Mouse (Mus musculus): Measurements from ENCODE around the gene Rpl15. TPM values are rescaled to one million over a fixed set of nuclear protein-coding genes. Genes with fewer than 3 reads are reported as not detected.

Gene Rpl15
- polyA plus RNA-seq, 1 experiment: 90.0 TPM

DNA sequence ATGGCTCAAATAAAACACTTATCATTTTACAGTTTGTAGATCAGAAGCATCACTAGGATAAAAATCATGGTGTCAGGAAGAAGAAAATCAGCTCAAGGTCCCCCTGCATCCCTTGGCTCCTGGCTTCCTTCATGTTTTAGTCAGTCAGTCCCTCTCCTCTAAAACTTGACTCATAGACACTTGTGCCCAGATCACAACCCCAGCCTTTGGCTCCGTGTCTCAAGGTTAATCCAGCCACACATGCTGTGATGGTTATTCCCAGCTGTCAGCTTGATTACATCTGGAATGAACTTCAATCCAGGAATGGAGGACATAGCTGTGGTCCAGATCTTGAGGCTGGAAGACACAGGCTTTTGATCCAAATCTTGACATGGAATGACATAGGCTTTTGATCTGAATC lies 3.3 kb upstream of the Rpl15 start:
- no peak for TF ChIP-seq GATA1 (IDR thresholded peaks at IDR 0.05; ENCODE audit: low read length)

DNA sequence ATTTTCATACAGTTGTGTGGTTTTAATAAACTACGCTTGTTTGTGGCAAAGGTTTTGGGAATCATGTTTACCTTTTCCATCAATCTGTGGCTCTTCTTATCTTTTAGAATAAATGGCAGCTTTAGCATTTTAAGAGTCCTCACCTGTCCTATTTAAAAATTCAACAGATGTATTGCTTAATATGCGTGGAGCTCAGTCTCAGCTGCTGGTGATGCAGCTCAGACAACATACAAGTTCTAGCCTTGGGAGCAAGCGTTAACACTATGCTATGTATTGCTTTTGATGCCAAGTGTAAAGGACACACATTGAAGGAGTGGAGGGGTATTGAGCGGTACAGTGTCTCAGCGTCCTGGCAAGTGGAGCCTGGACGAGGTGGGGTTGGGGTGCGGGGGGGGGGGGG lies 475 bp upstream of the Rpl15 start:
- no peak for TF ChIP-seq GATA1 (IDR thresholded peaks at IDR 0.05; ENCODE audit: low read length)

DNA sequence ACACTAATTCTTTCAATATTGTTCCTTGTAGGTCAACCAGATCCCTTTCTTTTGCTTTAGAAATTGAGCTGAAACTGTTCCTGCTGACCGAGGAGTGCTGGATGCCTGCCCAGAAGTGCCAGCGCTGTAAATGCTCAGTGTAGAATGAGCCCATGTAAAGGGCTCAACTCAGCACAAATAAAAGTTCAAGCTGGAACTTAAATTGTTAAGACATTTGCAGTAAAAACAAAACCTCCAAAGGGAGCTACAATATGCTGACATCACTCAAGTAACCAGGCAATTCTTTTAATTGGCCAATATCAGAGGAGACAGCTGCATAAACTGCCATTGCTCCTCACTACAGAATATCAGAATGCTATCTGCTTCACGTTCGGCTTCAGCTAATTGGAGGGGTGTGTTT lies 7.8 kb downstream of the Rpl15 start:
- TF ChIP-seq GATA1 (IDR thresholded peaks at IDR 0.05; ENCODE audit: low read length): no peak

DNA sequence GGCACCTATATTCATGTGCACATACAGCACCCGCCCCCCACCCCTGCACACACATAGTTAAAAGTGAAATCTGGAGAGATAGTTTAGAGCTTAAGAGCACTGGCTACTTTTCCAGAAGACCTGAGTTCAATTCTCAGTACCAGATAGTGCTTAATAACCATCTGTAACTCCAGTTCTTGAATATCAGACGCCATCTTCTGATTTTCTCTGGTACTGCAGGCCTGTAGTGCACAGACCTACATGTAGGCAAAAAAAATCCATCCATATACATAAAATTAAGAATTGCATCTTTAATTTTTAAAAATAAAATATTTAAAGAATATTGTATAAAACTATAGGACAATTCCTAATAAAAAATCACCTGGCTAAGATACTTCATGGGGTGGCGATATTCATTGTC lies 10.0 kb downstream of the Rpl15 start:
- TF ChIP-seq GATA1 (IDR thresholded peaks at IDR 0.05; ENCODE audit: low read length): no peak

DNA sequence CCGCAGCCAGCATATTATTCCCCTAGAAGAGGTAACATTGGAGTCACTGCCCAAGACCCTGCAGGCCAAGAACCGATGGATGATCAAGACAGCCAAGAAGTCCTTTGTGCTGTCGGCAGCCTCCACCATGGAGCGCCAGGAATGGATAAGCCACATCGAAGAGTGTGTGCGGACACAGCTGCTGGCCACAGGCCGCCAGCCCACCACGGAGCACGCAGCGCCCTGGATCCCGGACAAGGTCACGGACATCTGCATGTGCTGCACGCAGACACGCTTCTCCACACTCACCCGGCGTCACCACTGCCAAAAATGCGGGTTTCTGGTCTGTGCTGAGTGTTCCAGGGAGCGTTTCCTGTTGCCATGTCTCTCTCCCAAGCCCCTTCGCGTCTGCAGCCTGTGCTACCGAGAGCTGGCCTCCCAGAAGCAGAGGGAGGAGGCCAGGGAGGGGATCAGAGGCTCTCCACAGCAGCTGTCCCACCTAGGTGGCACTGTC lies 28.5 kb downstream of the Rpl15 start:
- TF ChIP-seq GATA1 (IDR thresholded peaks at IDR 0.05; ENCODE audit: low read length): no peak

DNA sequence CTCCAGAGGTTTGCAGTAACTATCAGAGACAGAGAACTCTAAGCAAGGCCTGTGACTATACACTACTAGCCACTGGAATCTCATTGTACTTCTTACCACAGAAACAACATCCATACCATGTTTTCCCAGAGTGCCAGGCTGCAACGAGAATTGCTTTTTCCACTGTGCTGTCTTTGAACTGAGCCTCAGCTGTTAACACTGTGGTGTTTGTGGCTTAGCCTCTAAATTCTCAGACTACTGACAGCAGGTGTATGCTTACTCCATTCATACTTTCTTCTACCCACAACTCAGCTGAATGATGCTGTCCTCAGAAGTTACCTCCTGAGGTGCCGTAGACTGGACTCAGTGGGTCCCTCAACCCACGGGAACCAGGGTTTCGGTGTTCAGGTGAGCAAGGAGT lies 29.4 kb downstream of the Rpl15 start:
- TF ChIP-seq GATA1 (IDR thresholded peaks at IDR 0.05; ENCODE audit: low read length): no peak

DNA sequence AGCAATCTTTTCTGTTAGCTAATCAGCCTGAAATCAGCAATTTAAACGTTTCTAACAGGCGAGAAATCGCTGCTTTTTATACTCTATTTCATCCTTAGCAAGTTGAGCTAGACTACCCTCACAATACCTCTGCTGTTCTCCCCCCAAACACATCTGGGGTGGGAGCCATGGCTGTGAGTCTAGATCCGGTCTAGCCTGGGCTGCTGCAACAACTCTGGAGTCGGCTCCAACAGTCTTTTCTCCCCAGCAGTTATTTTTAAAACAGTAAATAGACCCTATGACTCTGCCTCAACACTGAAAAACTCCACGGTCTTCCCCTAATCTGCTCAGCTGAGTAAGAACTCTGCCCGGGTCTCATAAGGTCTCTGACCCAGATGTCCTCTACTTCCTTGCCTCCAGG lies 31.1 kb downstream of the Rpl15 start:
- no peak for TF ChIP-seq GATA1 (IDR thresholded peaks at IDR 0.05; ENCODE audit: low read length)

DNA sequence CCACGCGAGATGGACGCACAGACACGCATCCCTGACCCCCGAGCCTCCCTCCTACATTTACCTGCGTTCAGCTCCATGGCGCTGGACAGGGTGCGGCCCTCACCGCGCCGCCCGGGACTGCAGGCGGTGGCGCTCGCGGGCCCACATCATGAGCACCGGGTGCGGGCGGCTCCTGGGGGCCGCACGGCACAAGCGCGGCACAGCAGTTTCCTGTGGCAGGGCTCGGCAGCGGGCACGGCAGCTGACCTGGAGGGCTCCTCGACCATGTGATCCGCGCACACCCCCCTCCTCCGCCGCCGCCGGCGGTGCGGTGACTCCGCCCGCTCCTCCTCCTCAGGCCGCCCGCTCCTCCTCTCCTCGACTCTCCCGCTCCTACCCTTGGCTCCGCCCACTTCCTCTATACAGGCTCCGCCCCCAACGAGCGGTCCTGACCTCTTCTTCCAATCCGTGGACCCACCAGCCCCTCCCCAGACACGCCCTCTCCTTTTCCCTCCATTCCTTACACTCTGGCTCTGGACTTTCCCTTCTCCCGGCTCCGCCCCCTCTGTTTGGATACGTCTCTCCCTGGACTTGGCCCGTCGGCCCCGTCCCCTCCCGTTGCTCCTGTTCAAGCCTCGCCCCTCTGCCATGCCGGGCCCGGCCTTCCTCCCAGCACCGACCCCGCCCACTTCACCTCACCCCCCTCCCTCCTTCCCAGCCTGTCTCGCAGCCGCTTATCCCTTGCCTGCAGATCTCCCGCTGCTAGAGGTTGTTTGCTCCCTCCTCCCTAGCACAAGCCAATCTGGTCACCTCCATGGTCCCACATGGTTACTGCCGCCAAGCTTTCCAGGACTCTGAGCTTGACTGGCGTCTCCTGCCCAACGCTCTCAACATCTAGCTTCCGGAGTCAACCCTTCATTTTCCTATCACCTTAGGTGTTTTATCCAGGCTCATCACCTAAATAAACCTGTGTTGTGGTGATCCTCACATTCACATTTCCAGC lies 32.1 kb downstream of the Rpl15 start, which contains the start of gene Nr1d2:
Nr1d2 (minus strand) TSS at position 378 of the 982 bp plus-strand sequence.
- no peak for TF ChIP-seq GATA1 (IDR thresholded peaks at IDR 0.05; ENCODE audit: low read length)

DNA sequence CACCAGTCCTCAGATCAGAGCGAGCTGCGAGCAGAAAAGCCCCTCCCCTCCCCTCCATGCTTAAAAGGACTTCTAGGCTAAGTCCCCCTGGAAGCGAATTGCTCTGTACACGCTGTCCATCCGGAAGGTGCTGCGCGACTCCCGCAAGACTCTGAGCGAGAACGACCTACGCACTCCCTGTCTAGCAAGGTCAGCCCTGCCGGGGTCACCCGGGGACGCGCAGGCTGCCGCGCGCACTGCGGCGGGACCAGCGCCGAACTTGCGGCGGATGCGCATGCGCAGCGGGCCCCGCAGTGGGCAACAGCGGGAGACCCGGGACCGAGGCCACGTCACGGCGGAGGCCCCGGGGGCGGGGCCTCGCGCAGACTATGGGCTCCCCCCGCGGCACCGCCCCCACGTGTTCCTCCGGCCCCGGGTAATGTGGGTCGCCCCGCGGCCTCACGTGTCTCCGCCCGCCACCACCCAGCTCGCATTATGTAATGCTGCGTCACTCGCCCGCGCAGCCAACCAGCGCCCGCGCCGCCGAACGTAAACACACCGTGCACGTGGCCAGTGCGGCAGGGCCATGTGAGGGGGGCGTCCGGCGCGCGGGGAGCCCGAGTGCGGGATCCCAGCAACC lies 33.0 kb downstream of the Rpl15 start:
- TF ChIP-seq GATA1 (IDR thresholded peaks at IDR 0.05; ENCODE audit: low read length): no peak

DNA sequence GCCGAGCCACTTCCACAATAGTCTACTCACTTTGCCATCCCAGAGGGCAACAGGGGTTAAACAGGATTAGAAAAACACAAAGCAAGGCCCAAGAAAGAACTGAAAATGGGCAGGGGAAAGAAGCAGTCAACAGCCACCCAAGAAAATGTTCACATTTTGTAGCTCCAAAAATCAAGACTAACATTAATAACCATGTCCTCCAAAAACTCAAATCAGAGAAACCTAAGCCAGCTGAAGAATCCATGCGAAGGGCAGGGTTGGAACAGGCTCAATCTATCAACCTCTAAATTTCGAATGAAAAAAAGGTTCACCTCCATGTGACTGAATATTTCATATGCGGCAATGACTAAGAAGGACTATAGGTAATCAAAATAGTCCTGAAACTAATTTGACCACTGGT lies 33.8 kb downstream of the Rpl15 start:
- TF ChIP-seq GATA1 (IDR thresholded peaks at IDR 0.05; ENCODE audit: low read length): no peak

DNA sequence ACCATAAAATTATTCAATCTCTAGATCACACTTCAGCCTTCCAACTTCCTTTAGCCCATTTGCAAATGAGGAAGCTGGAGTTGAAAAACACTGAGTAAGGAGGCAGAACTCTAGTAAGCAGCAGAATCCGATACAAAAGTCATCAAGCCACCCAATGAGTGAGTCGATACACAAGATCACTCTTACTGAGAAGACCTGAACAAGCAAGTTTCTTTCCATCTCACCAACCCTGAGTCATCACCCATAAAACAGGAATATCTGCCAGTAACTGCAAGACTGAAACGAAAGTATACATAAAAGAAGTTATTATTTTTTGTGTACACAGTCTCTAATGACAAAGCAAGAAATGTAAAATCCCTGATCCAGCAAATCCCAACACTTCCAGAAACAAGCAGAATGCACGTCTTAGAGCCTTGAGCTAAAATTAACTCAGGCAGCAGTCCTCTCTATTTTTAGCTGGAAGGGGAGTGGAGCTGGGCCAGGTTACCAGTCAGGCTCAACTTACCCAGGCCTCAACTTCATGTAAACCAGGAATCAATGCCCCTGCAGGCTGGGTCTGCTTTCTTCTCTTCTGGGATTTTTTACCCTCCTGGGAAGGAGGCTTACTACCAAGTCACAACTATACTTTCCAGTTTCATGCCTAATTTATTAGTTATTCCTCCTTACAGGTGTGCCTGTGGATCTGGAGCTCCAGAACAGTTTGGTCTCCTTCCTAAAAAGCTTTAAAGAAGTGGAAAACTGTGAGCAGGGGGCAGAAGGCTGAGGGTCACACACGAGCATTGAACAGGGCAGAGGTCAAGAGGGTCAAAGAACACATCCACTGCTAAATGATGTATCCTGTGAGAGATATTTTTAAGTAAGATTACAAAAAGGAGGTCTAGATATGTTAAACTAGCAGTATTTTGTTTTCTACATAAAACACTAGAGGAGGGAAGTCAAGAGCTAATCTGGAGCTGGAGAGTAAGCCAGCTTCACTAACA lies 36.9 kb downstream of the Rpl15 start:
- no peak for TF ChIP-seq GATA1 (IDR thresholded peaks at IDR 0.05; ENCODE audit: low read length)

DNA sequence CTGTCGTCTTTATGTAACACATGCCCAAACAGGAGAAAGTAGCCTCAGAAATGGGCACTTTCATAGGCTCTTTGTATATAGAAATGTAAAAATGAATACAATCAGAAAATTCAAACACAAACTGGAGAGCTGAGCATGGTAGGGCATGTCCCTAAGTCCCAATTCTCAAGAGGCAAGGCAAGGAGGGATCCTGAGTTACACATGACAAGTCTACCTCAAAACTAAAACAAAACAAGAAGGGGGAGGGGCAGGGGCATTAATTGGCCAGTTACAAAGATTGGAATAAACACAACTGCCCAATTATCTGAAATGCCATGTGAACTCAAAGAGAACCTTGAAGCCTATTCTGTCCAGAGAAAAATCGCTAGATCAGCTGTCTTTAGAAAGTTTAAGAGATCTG lies 38.1 kb downstream of the Rpl15 start:
- no peak for TF ChIP-seq GATA1 (IDR thresholded peaks at IDR 0.05; ENCODE audit: low read length)

DNA sequence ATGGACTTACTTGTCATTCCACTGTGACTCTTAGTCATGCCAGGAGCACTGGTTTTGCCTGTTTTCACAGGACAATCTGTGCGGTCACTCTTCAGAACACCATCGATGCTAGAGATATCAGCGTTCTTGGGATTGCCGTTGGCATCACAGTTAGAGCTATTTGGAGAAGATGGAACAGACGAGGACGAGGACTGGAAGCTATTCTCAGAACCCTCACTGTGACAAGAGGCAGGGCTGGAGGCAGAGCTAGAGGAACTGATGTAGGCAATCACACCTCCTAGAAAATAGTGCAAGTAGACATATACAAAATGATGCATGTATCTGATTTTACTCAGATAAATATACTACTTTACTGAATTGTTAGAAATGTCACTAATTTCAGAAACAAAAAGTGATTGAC lies 49.2 kb downstream of the Rpl15 start:
- no peak for TF ChIP-seq GATA1 (IDR thresholded peaks at IDR 0.05; ENCODE audit: low read length)

Other genes with a start within 250 kb of the Rpl15 start
- gene Nr1d2, start 32.3 kb downstream of the Rpl15 start, polyA plus RNA-seq (2012): 1.1 and 2.1 TPM in 2 replicates
- gene Nkiras1, start 255 bp downstream of the Rpl15 start, polyA plus RNA-seq (2012): 0.93 and 1.3 TPM in 2 replicates
- 58.5 and 72.3 TPM in 2 replicates for gene Ube2e1, start 60.5 kb upstream of the Rpl15 start, polyA plus RNA-seq (2012)